Mouse (Mus musculus): ENCODE results near the gene Hormad1.

Gene Hormad1

GRCm38 (mm10) chr3:95627763-95628162 lies 68.3 kb downstream of the Hormad1 start:
- in situ Hi-C loops (cut with MboI; ENCODE audit: low pct_unique_long_range_greater_than_20kb in 1 of 2, low sequenced_read_pairs in 2 of 2, unreplicated experiment in 1 of 2) = no loop called here

- in situ Hi-C loops (cut with MboI; ENCODE audit: low pct_unique_long_range_greater_than_20kb in 1 of 2, low sequenced_read_pairs in 2 of 2, unreplicated experiment in 1 of 2) = no loop called here
These were observed 70.3 kb downstream of the Hormad1 start for GRCm38 (mm10) chr3:95629755-95630154.

- in situ Hi-C loops (cut with MboI; ENCODE audit: low pct_unique_long_range_greater_than_20kb in 1 of 2, low sequenced_read_pairs in 2 of 2, unreplicated experiment in 1 of 2) = no loop called here
These were observed 71.4 kb downstream of the Hormad1 start for GRCm38 (mm10) chr3:95630856-95631255.

DNA sequence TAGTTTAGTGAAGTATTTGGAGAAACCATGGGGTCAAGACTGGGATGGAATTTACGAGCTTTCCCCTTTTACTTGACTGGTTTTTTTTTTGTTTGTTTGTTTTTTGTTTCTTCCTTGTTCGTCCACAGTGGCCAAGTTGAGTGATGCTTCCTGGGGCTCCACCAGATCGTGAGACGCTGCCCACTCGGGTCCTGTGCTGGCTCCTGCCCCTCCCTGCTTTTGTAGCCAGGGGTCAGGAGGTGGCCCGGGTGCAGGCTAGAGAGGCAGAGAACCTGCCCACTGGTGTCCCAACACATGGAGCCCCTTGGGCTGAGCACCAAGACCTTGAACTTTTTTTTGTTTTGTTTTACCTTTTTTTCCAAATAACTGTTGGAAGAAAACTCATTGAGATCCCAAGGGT lies 71.8 kb downstream of the Hormad1 start:
- in situ Hi-C loops (cut with MboI; ENCODE audit: low pct_unique_long_range_greater_than_20kb in 1 of 2, low sequenced_read_pairs in 2 of 2, unreplicated experiment in 1 of 2) = no loop called here

- in situ Hi-C loops (cut with MboI; ENCODE audit: low pct_unique_long_range_greater_than_20kb in 1 of 2, low sequenced_read_pairs in 2 of 2, unreplicated experiment in 1 of 2) = no loop called here
These were observed 73.4 kb downstream of the Hormad1 start for GRCm38 (mm10) chr3:95632648-95633588.

DNA sequence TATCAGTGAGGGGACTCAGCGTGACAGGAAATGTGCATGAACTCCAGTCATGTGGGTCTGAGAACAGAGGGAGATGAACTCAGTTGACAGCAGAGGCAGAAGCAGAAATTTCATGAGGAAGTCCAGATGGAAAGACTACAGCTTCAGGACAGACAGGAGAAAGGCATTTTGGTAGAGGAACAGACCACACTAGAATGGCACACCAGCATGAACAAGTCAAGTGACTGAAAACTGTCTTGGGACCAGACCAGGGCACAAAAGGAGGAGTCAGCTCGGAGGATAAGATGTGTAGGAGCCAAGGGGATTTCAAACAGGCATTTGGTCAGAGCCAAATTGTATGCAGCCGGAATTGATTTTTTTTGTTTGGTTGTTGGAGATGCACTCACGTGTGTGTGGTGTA lies 76.2 kb downstream of the Hormad1 start:
- in situ Hi-C loops (cut with MboI; ENCODE audit: low pct_unique_long_range_greater_than_20kb in 1 of 2, low sequenced_read_pairs in 2 of 2, unreplicated experiment in 1 of 2) = no loop called here

- in situ Hi-C loops (cut with MboI; ENCODE audit: low pct_unique_long_range_greater_than_20kb in 1 of 2, low sequenced_read_pairs in 2 of 2, unreplicated experiment in 1 of 2) = no loop called here
These were observed 76.6 kb downstream of the Hormad1 start for GRCm38 (mm10) chr3:95636072-95636471.

All from mouse embryonic stem cell (cell line).